Mouse (Mus musculus): ENCODE results near the gene Tpst2. TPM values are rescaled to one million over a fixed set of nuclear protein-coding genes. Genes with fewer than 3 reads are reported as not detected.

The Tpst2 gene
- total and polyA plus RNA-seq, 2 experiments from 2014 or later: 42.9 to 86.1 TPM

GRCm38 (mm10) chr5:112289819-112290535 is 13.5 kb downstream of the Tpst2 start:
- H3K4me2 ChIP-seq (ENCODE audit: low read depth, low read length): peak overlapping the region; percentile 49
- TF ChIP-seq EP300 (IDR thresholded peaks at IDR 0.05; ENCODE audit: low read depth): no peak
- TF ChIP-seq CTCF (IDR thresholded peaks at IDR 0.05; ENCODE audit: low read depth): no peak
- H3K9me3 ChIP-seq (replicated peaks; ENCODE audit: control insufficient read depth, low read length): no peaks in the 10 kb centered on the region
- no peak overlapping the region for H3K27ac ChIP-seq (ENCODE audit: low read depth)
- whole genome bisulfite sequencing: 77% methylated on average over 16 of the region's 16 CpGs
- ATAC-seq (ENCODE audit: insufficient read depth, low read depth) (no peak), DNase-seq (ENCODE audit: low spot score) (no peak)
- H3K36me3 ChIP-seq (replicated peaks; ENCODE audit: control insufficient read depth, insufficient read depth, low read length): no peaks in the 10 kb centered on the region
- H3K27me3 ChIP-seq (ENCODE audit: control insufficient read depth, insufficient read depth, low read length): no peaks in the 10 kb centered on the region
- H3K4me1 ChIP-seq (ENCODE audit: control insufficient read depth, insufficient read depth): peaks cover 34% of the 10 kb centered on the region
- peak overlapping the region; percentile 29 for H3K4me3 ChIP-seq (ENCODE audit: low read depth, low read length)
- H3K9ac ChIP-seq (replicated peaks; ENCODE audit: low read depth, low read length): no peak overlapping the region

- Histone ChIP-seq H3K27ac (ENCODE audit: low read depth) (no peak overlapping the region), H3K4me1 (ENCODE audit: control insufficient read depth, insufficient read depth) (peaks cover 29% of the 10 kb centered on the region), H3K9ac (replicated peaks; ENCODE audit: low read depth, low read length) (no peak overlapping the region), H3K27me3 (ENCODE audit: control insufficient read depth, insufficient read depth, low read length) (no peaks in the 10 kb centered on the region), H3K4me3 (ENCODE audit: low read depth, low read length) (peak overlapping the region; percentile 29; the same call in 1 of the 2 replicates), H3K36me3 (replicated peaks; ENCODE audit: control insufficient read depth, insufficient read depth, low read length) (no peaks in the 10 kb centered on the region), H3K4me2 (ENCODE audit: low read depth, low read length) (peak overlapping the region; percentile 49), H3K9me3 (replicated peaks; ENCODE audit: control insufficient read depth, low read length) (no peaks in the 10 kb centered on the region)
- ATAC-seq (ENCODE audit: insufficient read depth, low read depth) (no peak), DNase-seq (ENCODE audit: low spot score) (no peak)
- 83% methylated on average over 8 of the region's 8 CpGs for WGBS
- no peak for TF ChIP-seq CTCF (IDR thresholded peaks at IDR 0.05; ENCODE audit: low read depth)
- TF ChIP-seq EP300 (IDR thresholded peaks at IDR 0.05; ENCODE audit: low read depth): no peak
These were observed 14.0 kb downstream of the Tpst2 start for GRCm38 (mm10) chr5:112290536-112290880.

GRCm38 (mm10) chr5:112291866-112292265 is 15.4 kb downstream of the Tpst2 start:
- Histone ChIP-seq H3K4me1 (ENCODE audit: control insufficient read depth, insufficient read depth) (peaks cover 28% of the 10 kb centered on the region), H3K27me3 (ENCODE audit: control insufficient read depth, insufficient read depth, low read length) (no peaks in the 10 kb centered on the region), H3K4me3 (ENCODE audit: low read depth, low read length) (no peak overlapping the region), H3K36me3 (replicated peaks; ENCODE audit: control insufficient read depth, insufficient read depth, low read length) (no peaks in the 10 kb centered on the region), H3K9ac (replicated peaks; ENCODE audit: low read depth, low read length) (no peak overlapping the region), H3K4me2 (ENCODE audit: low read depth, low read length) (no peak overlapping the region; the same call in 1 of the 2 replicates), H3K9me3 (replicated peaks; ENCODE audit: control insufficient read depth, low read length) (no peaks in the 10 kb centered on the region), H3K27ac (ENCODE audit: low read depth) (no peak overlapping the region)
- DNase-seq (ENCODE audit: low spot score): no peak
- no peak for ATAC-seq (ENCODE audit: insufficient read depth, low read depth)
- 85% methylated on average over 5 of the region's 5 CpGs for WGBS
- TF ChIP-seq EP300 (IDR thresholded peaks at IDR 0.05; ENCODE audit: low read depth) (no peak), CTCF (IDR thresholded peaks at IDR 0.05; ENCODE audit: low read depth) (no peak)

- Histone ChIP-seq H3K9ac (replicated peaks; ENCODE audit: low read depth, low read length) (no peak overlapping the region), H3K4me1 (ENCODE audit: control insufficient read depth, insufficient read depth) (peaks cover 28% of the 10 kb centered on the region), H3K27ac (ENCODE audit: low read depth) (no peak overlapping the region), H3K27me3 (ENCODE audit: control insufficient read depth, insufficient read depth, low read length) (no peaks in the 10 kb centered on the region), H3K4me3 (ENCODE audit: low read depth, low read length) (no peak overlapping the region), H3K36me3 (replicated peaks; ENCODE audit: control insufficient read depth, insufficient read depth, low read length) (no peaks in the 10 kb centered on the region; the same call in 1 of the 2 replicates), H3K9me3 (replicated peaks; ENCODE audit: control insufficient read depth, low read length) (no peaks in the 10 kb centered on the region), H3K4me2 (ENCODE audit: low read depth, low read length) (no peak overlapping the region)
- 78% methylated on average over 17 of the region's 17 CpGs for WGBS
- ATAC-seq (ENCODE audit: insufficient read depth, low read depth): no peak
- TF ChIP-seq CTCF (IDR thresholded peaks at IDR 0.05; ENCODE audit: low read depth): no peak
- TF ChIP-seq EP300 (IDR thresholded peaks at IDR 0.05; ENCODE audit: low read depth): no peak
- DNase-seq (ENCODE audit: low spot score): no peak
These were observed 16.0 kb downstream of the Tpst2 start for GRCm38 (mm10) chr5:112292343-112292980.

GRCm38 (mm10) chr5:112293800-112294199 is 17.3 kb downstream of the Tpst2 start:
- no peak overlapping the region for H3K9ac ChIP-seq (replicated peaks; ENCODE audit: low read depth, low read length)
- H3K4me3 ChIP-seq (ENCODE audit: low read depth, low read length): no peak overlapping the region
- H3K4me1 ChIP-seq (ENCODE audit: control insufficient read depth, insufficient read depth): peaks cover 27% of the 10 kb centered on the region; the same call in 1 of the 2 replicates
- WGBS: 70% methylated on average over 2 of the region's 2 CpGs
- DNase-seq (ENCODE audit: low spot score): no peak
- no peaks in the 10 kb centered on the region; the same call in 1 of the 2 replicates for H3K36me3 ChIP-seq (replicated peaks; ENCODE audit: control insufficient read depth, insufficient read depth, low read length)
- H3K27me3 ChIP-seq (ENCODE audit: control insufficient read depth, insufficient read depth, low read length): no peaks in the 10 kb centered on the region
- H3K4me2 ChIP-seq (ENCODE audit: low read depth, low read length): no peak overlapping the region
- no peak overlapping the region for H3K27ac ChIP-seq (ENCODE audit: low read depth)
- no peaks in the 10 kb centered on the region for H3K9me3 ChIP-seq (replicated peaks; ENCODE audit: control insufficient read depth, low read length)
- no peak for TF ChIP-seq EP300 (IDR thresholded peaks at IDR 0.05; ENCODE audit: low read depth)
- TF ChIP-seq CTCF (IDR thresholded peaks at IDR 0.05; ENCODE audit: low read depth): no peak
- no peak for ATAC-seq (ENCODE audit: insufficient read depth, low read depth)
